Mouse (Mus musculus) T-helper 1 cell (primary cell): ENCODE measurements around the gene Psmd11.
"Not testable (repeated sequence)": the region's sequence is repeated elsewhere in the genome, so short reads cannot be mapped to it uniquely, and the experiment has no call there.

Experiments
- in situ Hi-C: fragments of 300-600 bp; cut with MboI, MseI; formaldehyde crosslinking; loops from one replicate; pipeline ENCODE4 v1.15.1; 2025; ENCODE audit warnings: high pct_unique_total_duplicates

Gene Psmd11

DNA sequence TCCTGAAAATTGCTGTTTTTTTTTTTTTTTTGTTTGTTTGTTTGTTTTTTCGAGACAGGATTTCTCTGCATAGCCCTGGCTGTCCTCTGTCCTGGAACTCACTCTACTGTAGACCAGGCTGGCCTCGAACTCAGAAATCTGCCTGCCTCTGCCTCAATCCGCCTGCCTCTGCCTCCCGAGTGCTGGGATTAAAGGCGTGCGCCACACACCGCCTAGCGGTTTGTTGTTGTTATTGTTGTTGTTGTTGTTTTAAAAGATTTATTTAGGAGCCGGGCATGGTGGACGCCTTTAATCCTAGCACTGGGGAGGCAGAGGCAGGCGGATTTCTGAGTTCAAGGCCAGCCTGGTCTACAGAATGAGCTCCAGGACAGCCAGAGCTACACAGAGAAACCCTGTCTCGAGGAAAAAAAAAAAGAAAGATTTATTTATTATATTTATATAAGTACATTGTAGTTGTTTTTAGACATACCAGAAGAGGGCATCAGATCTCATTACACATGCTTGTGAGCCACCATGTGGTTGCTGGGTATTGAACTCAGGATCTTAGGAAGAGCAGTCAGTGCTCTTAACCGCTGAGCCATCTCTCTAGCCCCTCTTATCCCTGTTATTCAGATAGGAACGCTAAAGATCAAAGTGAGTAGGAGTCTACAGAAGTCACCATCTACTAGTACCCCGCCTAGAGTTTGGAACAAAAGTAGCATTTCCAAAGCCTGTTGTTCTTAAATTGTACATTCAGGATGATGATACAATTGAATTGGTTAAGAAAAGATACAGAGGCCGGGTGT is 2.2 kb upstream of the Psmd11 start:
- in situ Hi-C loops = not testable (repeated sequence)

DNA sequence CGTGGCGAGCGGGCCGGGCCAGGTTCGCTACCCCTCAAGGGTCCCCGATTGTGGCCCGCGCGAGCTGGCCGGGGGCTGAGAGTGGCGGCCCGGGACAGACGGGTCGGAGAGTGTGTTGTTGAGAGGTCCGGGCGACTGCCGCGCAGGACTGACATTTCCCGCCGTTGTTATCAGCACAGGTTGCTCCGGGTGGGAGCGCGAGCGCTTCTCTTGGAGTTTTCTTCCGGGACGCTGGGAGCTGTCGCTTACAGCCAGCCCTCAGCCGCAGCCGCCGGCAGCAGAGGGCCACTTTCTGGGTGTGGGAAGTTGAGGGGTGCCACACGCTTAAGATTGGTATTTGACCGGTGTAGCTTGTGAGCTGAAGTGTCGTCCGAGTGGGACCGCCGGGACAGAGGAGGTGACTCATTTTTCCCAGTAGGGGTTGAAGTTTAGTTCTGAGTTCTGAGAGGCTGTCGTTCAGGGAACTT is 627 bp downstream of the Psmd11 start:
- in situ Hi-C loops = no loop called here

DNA sequence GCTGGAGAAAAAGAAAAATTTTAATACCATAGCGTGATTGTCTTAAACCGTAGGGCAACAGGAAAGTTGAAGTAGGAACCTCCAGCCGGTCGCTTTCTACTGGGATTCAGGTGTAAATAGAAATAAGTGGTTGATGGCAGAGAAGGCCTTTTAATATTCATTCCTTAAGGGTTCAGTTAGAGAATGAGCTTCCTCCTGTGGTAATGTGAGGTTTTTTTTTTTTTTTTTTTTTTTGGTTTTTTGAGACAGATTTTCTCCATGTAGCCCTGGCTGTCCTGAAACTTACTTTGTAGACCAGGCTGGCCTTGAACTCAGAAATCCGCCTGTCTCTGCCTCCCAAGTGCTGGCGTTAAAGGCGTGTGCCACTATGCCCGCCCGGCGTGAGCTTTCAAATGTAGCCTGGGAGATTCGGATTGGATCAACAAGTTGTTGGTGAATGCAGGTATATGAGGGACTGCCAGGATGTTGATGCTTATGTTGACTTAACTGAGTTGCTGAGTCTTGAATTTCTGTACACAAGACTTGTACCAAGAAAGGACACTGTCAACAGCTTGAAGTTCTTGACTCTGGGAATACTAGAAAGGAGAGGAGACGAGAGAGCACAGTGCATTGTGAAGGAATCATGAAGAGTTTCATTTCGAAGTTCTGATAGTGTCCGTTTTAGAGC is 1.2 kb downstream of the Psmd11 start:
- in situ Hi-C loops = loop anchor here (5.0 kb wide), 2 partner anchors 42 to 43 kb away; no protein-coding TSS in a partner anchor

DNA sequence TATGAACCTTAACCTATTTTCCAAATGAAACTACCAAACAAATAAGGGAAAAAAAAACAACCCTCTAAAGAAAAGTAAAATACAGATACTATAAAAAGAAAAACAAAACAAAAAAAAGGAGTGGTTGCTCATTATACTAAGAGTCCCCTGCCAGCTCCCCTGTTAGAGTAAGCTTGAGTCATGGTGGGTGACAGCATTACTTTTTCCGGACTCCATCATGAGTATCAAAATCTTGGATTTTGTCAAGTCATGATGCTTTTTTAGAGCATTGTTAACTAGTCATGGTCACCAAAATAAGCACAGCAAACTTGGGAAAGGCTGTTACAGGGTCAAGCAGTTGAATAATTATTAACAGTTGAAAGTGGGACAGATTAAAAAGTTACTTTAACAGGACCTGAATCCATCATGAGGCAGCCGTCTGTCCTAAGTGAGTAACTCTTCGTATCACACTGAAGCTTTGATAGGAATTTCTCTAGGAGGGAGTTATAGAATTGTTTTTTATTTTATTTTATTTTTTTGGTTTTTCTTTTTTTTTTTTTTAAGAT is 2.0 kb downstream of the Psmd11 start:
- in situ Hi-C loops = loop anchor here (5.0 kb wide), 2 partner anchors 42 to 43 kb away; no protein-coding TSS in a partner anchor

DNA sequence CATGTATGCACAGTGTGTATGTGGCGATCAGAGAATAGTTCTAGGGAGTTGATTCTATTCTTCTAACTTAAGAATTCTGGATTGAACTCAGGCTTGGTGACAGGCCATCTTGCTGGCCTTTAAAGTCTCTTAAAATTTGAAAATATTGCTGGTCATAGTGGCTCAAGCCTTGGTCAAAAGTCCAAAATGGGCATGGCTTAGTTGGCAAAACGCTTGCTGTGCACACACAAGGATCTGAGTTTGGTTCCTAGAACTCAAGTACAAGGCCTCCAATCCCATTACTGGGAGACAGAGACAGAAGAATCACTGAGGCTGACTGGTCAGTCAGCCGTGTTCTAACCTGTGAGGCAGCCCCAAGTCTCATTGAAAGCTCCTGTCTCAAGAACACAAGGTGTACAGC is 18.5 kb downstream of the Psmd11 start:
- in situ Hi-C loops = no loop called here

DNA sequence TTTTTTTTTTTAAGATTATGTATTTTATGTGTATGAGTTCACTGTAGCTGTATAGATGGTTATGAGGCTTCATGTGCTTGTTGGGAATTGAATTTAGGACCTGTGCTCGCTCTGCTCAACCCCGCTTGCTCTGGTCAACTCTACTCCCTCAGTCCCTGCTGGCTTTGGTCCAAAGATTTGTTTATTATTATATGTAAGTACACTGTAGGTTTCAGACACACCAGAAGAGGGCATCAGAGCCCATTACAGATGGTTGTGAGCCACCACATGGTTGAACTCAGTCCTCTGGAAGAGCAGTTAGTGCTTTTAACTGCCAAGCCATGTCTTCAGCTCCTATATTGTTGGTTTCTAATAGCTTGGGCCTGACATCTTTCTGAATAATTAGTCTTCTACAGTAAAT is 21.4 kb downstream of the Psmd11 start:
- in situ Hi-C loops = no loop called here

DNA sequence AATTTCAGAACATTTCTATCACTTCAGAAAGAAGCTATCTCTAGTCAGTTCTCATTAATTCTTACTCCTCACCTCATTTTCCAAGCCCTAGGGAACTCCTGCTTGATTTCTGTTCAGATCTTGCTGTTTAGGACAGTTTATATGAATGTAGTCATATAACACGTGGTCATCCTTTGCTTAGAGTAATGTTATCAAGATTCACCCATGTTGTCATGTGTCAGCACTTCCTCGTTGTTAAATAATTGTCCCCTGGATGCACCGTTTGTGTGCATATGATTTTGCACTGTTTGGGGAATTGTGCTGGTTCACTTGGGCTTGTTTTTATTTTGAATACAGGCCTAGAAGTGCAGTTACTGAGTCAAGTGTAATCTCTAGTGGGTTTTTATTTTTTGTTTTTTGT is 23.8 kb downstream of the Psmd11 start:
- in situ Hi-C loops = no loop called here

DNA sequence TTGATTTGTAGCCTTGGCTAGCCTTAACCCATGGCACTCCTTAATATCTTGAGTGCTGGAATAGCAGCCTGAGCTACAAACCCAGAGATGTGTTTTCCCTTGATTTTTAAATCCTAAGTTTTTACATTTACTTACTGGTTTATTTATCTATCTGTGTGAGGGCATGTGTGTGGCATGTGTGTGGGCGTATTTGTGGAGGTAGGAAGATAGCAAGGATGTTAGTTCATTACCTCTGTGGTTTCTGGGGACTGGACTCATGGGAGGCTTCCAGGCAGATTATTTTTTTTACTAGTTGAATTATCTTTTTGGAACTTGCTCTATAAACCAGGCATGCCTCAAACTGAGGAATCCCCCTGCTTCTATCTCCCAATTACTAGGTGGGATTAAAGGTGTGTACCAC is 24.8 kb downstream of the Psmd11 start:
- in situ Hi-C loops = no loop called here

DNA sequence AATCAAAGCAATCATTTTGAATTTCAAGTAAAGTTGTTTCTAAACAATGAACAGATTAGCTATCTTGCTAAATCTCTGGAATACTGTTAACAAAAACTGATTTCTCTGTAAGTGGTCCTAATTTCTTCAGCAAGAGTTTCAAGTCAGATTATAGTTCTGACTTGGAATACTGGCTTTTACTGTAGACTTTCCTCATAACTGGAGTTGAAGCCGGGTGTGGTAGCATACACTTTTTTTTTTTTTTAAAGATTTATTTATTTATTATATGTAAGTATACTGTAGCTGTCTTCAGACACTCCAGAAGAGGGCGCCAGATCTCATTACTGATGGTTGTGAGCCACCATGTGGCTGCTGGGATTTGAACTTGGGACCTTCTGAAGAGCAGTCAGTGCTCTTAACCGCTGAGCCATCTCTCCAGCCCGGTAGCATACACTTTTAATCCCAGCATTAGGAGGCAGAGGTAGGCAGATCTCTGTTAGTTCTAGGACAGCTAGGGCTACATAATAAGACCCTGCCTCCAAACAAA is 35.3 kb downstream of the Psmd11 start:
- in situ Hi-C loops = loop anchor here (5.0 to 10.0 kb wide), 2 partner anchors 99 to 201 kb away; no protein-coding TSS in a partner anchor

DNA sequence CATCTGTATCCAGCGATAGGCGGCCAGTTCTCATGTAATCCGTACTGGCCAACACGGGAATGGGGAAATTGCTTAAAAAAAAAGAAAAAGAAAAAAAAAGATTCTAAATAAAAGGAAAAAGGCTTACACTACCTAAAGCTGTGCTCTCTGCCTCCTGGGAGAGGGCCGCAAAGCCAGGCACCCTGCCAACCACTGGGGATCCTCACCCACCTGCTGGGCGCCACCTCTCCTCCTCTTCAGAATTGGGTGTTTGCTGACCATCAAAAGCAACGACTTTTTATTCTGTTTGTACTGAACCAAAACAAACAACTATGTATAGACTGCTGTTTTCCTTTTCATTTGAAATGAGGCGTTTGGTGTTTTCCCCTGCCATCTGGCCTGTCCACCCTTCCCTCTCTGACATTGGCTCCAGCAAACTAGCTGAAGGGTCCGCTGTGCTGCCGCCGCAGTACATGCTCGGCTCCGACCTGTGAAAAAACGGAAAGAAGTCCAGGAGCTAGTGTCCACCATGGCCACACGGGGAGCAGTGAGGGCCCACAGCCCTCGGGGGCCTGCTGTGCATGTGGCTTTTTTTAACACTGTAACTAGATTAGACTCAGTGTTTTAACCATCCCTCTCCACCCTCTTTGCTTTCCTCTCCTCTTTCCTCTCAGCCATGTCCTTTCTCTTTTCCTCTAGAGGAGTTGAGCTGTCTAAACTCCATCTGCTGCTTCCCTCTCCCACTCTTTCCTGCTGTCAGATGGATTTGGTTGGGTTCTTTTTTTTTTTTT is 43.6 kb downstream of the Psmd11 start:
- in situ Hi-C loops = loop anchor here (5.0 kb wide), 1 partner anchor 40 kb away; no protein-coding TSS in a partner anchor

DNA sequence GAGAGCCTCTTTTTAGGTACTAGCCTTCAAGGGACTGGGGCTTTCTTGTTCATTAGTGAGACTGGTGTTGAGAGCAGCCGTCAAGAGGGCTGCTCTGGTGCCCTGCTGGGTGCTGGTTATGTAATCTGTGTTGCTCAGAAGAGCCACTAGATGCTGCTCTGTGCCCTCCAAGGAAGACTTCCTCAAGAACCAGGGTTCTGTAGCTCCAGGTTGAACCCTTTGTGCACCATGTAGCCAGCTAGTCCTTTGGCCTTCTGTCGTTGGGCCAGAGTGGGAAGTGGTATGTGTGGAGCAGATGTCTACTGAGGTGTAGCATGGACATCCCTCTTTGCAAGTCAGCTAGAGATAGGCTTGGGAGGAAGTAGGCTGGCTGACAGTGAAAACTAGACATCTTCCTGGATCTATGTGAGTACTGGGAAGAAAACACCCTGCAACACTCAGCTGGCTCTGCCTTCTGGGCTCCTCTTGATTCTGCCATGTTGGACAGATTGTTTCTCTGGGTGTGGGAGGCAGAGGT is 45.8 kb downstream of the Psmd11 start:
- in situ Hi-C loops = loop anchor here (5.0 kb wide), 1 partner anchor 42 kb away; no protein-coding TSS in a partner anchor

DNA sequence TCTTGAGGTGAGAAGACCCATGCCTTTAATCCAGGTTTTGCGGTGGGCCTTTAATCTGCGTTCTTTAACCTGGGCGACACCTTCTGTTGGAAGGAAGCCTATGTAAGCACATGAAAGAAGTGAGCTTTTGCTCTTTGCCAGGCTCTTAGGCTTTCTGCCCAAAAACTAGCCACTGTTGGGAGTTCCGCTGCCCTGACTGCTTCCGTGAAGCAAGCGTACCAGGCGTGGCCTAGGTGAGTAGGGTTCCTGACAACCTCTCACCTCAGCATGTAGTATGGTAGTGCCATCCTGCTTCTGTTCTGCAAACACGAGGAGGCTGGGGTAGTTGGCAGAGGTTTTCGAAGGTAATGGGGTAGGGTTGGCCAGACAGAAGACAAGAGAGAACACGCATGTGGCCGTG is 46.4 kb downstream of the Psmd11 start:
- in situ Hi-C loops = loop anchor here (5.0 kb wide), 2 partner anchors 43 to 52 kb away; no protein-coding TSS in a partner anchor

DNA sequence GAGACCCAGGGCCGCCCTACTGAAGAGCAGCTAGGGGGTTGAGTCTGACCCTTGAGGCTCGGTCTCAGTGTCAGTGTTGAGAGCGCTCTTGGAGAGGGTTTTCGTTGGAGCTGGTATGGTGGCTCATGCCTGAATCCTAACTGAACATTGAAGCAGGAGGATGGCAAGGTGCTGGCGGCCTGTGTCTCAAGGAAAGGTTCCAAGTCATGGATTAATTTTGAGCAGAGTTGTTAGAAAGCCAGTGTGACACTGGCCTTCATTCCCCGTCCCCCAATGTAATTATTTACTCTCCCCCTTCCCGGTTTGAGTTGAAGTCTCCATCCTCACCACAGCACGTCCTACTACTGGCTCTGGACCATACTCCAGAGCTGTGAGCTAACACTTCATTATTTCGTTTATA is 47.1 kb downstream of the Psmd11 start:
- in situ Hi-C loops = loop anchor here (5.0 kb wide), 1 partner anchor 52 kb away; no protein-coding TSS in a partner anchor

DNA sequence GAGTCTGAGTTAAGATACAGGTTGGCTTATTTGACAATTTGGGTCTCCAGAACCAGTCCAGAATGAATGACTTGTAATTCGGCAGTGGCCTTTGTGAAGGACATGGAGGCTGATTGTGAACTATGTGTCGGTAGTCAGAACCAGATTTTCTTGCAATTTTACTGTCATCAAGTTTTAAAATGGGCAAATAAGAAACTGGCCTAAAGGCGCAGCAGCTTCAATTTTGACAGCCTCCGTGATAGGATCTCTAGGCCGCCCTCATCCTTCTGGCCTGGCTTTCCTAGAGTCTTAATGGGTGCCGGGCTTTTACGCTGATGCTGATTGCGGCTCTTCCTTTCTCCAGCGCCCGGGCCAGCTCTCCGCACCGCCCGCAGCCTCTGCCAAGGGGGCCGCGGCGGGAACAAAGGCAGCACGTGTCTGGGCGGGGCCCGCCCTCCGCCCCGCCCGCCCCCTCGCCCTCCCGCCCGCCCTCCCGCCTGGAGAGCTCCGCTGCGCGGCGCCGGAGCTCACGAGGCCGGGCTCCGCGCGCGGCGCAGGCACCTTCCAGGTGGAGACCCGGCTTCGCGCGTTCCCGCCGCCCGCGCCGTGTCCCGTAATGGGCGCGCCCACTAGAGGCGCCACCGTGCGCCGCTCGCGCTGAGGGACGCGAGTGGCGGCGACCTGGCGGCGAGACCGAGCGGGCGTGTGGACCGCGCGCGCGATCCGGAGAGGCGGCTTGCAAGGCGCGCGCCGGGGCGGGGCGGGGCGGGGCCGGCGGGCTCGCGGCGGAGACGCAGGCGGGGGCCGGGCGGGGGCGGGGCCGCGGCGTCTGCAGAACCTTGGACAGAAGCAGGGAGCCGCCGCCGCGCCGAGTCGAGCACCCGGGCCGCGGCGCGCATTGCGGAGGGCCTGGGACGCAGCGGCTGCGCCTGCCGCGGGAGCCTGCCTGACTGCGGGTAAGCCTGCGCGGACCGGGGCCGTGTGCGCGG is 48.1 kb downstream of the Psmd11 start, which contains the start of gene Cdk5r1:
Cdk5r1 (plus strand) TSS at position 802 of the 968 bp plus-strand sequence.
- in situ Hi-C loops = loop anchor here (5.0 kb wide), 1 partner anchor 51 kb away; no protein-coding TSS in a partner anchor

DNA sequence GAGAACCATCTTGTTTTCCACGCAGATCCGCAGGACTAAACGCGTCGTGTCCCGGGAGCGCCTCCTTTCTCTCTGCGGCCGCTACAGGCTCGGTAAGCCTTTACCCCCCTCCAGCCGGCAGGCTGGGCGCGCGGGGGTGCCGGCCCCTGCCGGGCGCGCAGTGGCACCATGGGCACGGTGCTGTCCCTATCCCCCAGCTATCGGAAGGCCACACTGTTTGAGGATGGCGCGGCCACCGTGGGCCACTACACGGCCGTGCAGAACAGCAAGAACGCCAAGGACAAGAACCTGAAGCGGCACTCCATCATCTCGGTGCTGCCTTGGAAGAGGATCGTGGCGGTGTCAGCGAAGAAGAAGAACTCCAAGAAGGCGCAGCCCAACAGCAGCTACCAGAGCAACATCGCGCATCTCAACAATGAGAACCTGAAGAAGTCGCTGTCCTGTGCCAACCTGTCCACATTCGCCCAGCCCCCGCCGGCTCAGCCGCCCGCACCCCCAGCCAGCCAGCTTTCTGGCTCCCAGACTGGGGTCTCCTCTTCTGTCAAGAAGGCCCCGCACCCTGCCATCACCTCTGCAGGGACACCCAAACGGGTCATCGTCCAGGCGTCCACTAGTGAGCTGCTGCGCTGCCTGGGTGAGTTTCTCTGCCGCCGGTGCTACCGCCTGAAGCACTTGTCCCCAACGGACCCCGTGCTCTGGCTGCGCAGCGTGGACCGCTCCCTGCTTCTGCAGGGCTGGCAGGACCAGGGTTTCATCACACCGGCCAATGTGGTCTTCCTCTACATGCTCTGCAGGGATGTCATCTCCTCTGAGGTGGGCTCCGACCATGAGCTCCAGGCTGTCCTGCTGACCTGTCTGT is 49.2 kb downstream of the Psmd11 start:
- in situ Hi-C loops = loop anchor here (5.0 kb wide), 1 partner anchor 50 kb away; no protein-coding TSS in a partner anchor

DNA sequence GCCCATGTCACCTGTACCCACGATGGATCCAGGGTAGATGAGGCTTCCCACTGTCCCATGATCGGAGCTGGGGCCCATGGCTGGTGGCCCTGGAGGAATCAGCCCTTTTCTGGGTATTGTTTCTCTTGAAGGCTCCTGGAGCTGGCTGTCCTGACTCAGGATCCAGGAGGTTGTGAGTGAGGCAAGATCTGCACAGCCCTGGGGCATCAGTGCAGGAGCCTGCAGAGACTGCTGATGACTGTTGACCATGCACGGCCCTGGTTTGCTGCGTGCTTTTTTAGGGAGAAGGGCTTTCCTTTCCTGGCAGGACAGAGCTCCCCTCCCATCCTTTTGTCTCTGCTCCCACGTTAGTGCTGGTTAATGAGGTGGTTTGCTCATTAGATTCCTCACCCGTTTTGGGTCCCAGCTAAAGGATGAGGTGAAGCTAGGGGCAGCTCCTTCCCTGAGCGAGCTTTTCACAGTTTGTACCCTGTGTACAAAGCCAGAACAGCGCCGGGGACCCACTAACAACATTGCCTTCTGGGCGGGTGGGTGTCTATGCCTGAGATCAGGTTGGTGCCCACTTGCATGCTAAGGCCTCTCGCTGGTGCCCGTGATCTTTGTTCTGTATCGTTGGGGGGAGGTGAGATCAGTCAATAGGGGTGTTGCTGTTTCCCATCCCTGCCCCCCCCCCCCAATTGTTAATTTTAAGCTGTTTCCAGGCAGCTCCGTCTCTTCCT is 50.4 kb downstream of the Psmd11 start:
- in situ Hi-C loops = loop anchor here (5.0 kb wide), 1 partner anchor 48 kb away; no protein-coding TSS in a partner anchor

DNA sequence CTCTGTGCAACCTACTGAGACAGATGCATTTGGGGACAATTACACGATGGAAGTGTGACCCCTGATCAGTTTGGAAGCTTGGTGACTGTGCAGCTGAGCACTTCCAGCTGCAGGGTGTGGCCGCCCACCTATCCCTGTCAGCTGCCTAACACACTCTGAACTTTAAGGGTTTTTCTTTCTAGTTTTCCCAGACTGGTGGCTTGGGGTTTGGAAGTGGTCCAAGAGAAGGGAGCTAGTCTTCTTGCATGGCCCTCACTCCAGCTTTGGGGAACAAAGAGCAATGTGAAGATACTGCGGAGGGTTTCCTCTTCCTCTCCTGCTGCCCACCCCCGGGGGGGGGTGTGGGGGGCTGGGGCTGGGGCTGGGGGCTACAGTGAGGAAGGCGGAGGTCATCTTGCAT is 51.0 kb downstream of the Psmd11 start:
- in situ Hi-C loops = loop anchor here (5.0 kb wide), 1 partner anchor 48 kb away; no protein-coding TSS in a partner anchor
